Mouse (Mus musculus): ENCODE results near the gene Zfp109.
A peak's percentile ranks its signal among the peaks of the same experiment; 100 is the strongest.

GRCm38 (mm10) chr7:24286090-24286489, 48.7 kb upstream of the Zfp109 start:
- TF ChIP-seq CTCF (IDR thresholded peaks at IDR 0.05; ENCODE audit: borderline replicate concordance, extremely low read depth, insufficient read depth, insufficient read length) (0 out of 2 replicates have a peak, but pooled peaks have one; percentile 9), POLR2A (IDR thresholded peaks at IDR 0.05; ENCODE audit: borderline replicate concordance, extremely low read depth, insufficient read depth, insufficient read length, poor library complexity, severe bottlenecking) (no peak)

All from brain, embryonic 14.5 days (tissue).